Mouse (Mus musculus): Measurements from ENCODE around the gene Jade2. TPM values are rescaled to one million over a fixed set of nuclear protein-coding genes. Genes with fewer than 3 reads are reported as not detected.
A peak's percentile ranks its signal among the peaks of the same experiment; 100 is the strongest.

The Jade2 gene
- polyA plus RNA-seq, 1 experiment from 2014 or later: 0.21 TPM

DNA sequence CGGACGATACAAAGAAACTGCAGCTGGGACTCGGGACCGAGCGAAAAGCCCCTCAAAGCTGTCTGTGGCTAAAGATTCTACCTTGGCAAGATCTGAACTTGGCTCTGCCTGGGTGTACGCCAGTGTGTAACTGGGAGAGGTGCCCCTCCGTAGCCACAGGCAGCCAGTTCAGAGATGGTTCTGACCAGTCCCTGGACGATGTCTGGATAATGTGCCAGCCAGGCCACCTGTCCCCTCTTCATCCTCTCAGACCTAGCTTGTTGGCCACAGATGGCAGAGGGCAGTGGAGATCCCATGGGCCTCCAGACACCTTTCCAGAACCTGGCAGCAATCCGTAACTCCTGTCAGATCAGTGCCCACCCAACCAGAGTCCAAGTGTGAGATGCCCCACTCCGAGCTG lies 9.8 kb upstream of the Jade2 start:
- no peak overlapping the region for H3K27ac ChIP-seq (ENCODE audit: low read depth, low read length)
- no peak overlapping the region for H3K4me3 ChIP-seq (ENCODE audit: low read depth, low read length)
- H3K4me2 ChIP-seq: no peak overlapping the region
- H3K4me1 ChIP-seq (ENCODE audit: control insufficient read depth, insufficient read depth, low read length): no peaks in the 10 kb centered on the region
- ATAC-seq (replicated peaks; ENCODE audit: insufficient number of reproducible peaks, low FRiP score, low TSS enrichment): no peak
- H3K36me3 ChIP-seq (ENCODE audit: control insufficient read depth, insufficient read depth, low read length): no peaks in the 10 kb centered on the region
- WGBS (ENCODE audit: insufficient replicate concordance): 87% methylated on average over 10 of the region's 10 CpGs
- no peaks in the 10 kb centered on the region for H3K27me3 ChIP-seq (ENCODE audit: control insufficient read depth, insufficient read depth, low read length)
- H3K9ac ChIP-seq (ENCODE audit: low read depth, low read length): no peak overlapping the region
- H3K9me3 ChIP-seq (replicated peaks; ENCODE audit: control insufficient read depth, low read length): no peaks in the 10 kb centered on the region

DNA sequence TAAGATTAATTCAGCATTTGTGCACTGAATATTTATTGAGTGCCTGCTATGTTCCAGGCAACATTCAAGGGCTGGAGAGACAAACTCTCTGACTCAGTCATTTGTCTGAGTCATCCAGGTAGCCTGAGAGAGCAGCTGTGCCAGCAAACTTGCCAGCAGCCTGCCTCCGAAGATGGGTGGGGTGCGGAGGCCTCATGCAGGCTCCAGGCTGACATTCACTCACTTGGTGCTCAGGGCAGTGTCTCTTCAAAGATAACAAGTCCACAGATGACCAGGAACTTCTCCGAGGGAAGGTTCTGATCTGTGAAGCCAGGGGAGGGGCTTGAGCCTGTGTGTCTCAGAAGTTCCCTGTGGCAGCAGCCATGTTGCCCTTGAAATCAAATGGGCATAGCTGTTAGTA lies 8.6 kb upstream of the Jade2 start:
- H3K9ac ChIP-seq (ENCODE audit: low read depth, low read length): no peak overlapping the region
- no peaks in the 10 kb centered on the region for H3K27me3 ChIP-seq (ENCODE audit: control insufficient read depth, insufficient read depth, low read length)
- 47% methylated on average over 3 of the region's 3 CpGs for WGBS (ENCODE audit: insufficient replicate concordance)
- H3K4me1 ChIP-seq (ENCODE audit: control insufficient read depth, insufficient read depth, low read length): no peaks in the 10 kb centered on the region
- no peak for ATAC-seq (replicated peaks; ENCODE audit: insufficient number of reproducible peaks, low FRiP score, low TSS enrichment)
- H3K4me3 ChIP-seq (ENCODE audit: low read depth, low read length): no peak overlapping the region
- H3K27ac ChIP-seq (ENCODE audit: low read depth, low read length): no peak overlapping the region
- no peaks in the 10 kb centered on the region for H3K36me3 ChIP-seq (ENCODE audit: control insufficient read depth, insufficient read depth, low read length)
- H3K9me3 ChIP-seq (replicated peaks; ENCODE audit: control insufficient read depth, low read length): no peaks in the 10 kb centered on the region
- H3K4me2 ChIP-seq: no peak overlapping the region

GRCm38 (mm10) chr11:51860666-51861065 lies 3.2 kb upstream of the Jade2 start:
- no peaks in the 10 kb centered on the region for H3K36me3 ChIP-seq (ENCODE audit: control insufficient read depth, insufficient read depth, low read length)
- peaks cover 3% of the 10 kb centered on the region; the same call in 1 of the 2 replicates for H3K4me1 ChIP-seq (ENCODE audit: control insufficient read depth, insufficient read depth, low read length)
- H3K27ac ChIP-seq (ENCODE audit: low read depth, low read length): no peak overlapping the region
- no peak overlapping the region for H3K9ac ChIP-seq (ENCODE audit: low read depth, low read length)
- peaks cover 13% of the 10 kb centered on the region for H3K27me3 ChIP-seq (ENCODE audit: control insufficient read depth, insufficient read depth, low read length)
- no peak overlapping the region for H3K4me3 ChIP-seq (ENCODE audit: low read depth, low read length)
- 81% methylated on average over 8 of the region's 8 CpGs for WGBS (ENCODE audit: insufficient replicate concordance)
- H3K9me3 ChIP-seq (replicated peaks; ENCODE audit: control insufficient read depth, low read length): no peaks in the 10 kb centered on the region
- H3K4me2 ChIP-seq: no peak overlapping the region
- ATAC-seq (replicated peaks; ENCODE audit: insufficient number of reproducible peaks, low FRiP score, low TSS enrichment): no peak

DNA sequence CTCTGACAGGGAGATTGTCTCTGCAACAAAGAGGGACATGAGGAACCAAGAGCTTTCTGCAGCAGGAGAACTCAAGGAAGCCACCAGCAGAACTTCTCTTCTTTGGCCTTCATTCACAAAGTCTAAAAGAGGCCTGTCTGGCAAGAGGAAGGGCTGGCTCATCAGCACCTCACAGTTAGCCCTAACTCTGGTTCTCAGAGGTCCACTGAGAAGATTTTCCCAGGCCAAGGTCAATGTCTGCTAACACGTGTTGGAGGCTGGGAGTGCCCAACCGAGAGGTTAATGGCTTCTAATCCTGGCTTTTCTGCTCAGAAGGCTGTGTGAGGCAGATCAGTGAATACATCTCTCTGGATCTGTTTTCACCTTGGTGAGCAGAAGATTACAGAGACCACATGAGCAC lies 2.1 kb upstream of the Jade2 start:
- WGBS (ENCODE audit: insufficient replicate concordance): 16% methylated on average over 2 of the region's 2 CpGs
- Histone ChIP-seq H3K9me3 (replicated peaks; ENCODE audit: control insufficient read depth, low read length) (no peaks in the 10 kb centered on the region), H3K27ac (ENCODE audit: low read depth, low read length) (no peak overlapping the region), H3K4me2 (no peak overlapping the region), H3K4me1 (ENCODE audit: control insufficient read depth, insufficient read depth, low read length) (peaks cover 8% of the 10 kb centered on the region), H3K27me3 (ENCODE audit: control insufficient read depth, insufficient read depth, low read length) (peaks cover 13% of the 10 kb centered on the region), H3K4me3 (ENCODE audit: low read depth, low read length) (no peak overlapping the region), H3K9ac (ENCODE audit: low read depth, low read length) (no peak overlapping the region), H3K36me3 (ENCODE audit: control insufficient read depth, insufficient read depth, low read length) (no peaks in the 10 kb centered on the region)
- no peak for ATAC-seq (replicated peaks; ENCODE audit: insufficient number of reproducible peaks, low FRiP score, low TSS enrichment)

DNA sequence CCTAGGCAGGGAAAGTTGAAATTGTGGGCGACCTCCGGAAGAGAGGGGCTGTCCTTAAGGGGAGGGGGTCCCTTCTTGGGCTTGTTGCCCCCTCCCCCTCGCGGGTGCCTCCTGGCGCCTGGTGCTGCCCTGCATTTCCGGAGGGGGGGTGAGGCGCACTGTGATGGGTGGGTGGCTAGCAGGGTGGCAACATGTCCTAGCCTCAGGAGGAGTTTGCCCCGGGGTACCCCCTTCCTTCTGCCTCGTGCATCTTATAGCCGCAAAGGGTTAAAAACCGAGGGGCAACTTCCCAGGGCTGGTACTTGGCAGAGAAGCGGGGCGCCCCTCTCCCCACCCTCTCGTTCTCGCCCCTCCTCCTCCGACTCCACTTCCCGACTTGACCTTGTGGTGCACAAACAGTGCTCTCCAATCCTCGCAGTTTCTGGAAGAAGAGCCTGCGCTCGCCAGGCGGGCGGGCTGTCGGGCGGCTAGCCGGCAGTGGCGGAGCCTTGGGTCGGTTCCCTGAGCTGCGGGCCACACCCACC lies 1.1 kb upstream of the Jade2 start:
- Histone ChIP-seq H3K27me3 (ENCODE audit: control insufficient read depth, insufficient read depth, low read length) (peaks cover 13% of the 10 kb centered on the region), H3K36me3 (ENCODE audit: control insufficient read depth, insufficient read depth, low read length) (no peaks in the 10 kb centered on the region), H3K9ac (ENCODE audit: low read depth, low read length) (peak overlapping the region; percentile 40), H3K4me1 (ENCODE audit: control insufficient read depth, insufficient read depth, low read length) (peaks cover 8% of the 10 kb centered on the region), H3K27ac (ENCODE audit: low read depth, low read length) (0 out of 2 replicates have a peak overlapping the region, but pooled peaks have one; percentile 50), H3K4me2 (peak overlapping the region; percentile 92), H3K9me3 (replicated peaks; ENCODE audit: control insufficient read depth, low read length) (no peaks in the 10 kb centered on the region), H3K4me3 (ENCODE audit: low read depth, low read length) (peak overlapping the region; percentile 60)
- ATAC-seq (replicated peaks; ENCODE audit: insufficient number of reproducible peaks, low FRiP score, low TSS enrichment): no peak
- 0% methylated on average over 27 of the region's 28 CpGs for WGBS (ENCODE audit: insufficient replicate concordance)

GRCm38 (mm10) chr11:51857818-51858527 lies 520 bp upstream of the Jade2 start:
- under 1% methylated on average over 52 of the region's 52 CpGs for WGBS (ENCODE audit: insufficient replicate concordance)
- Histone ChIP-seq H3K4me1 (ENCODE audit: control insufficient read depth, insufficient read depth, low read length) (peaks cover 8% of the 10 kb centered on the region), H3K27ac (ENCODE audit: low read depth, low read length) (peak overlapping the region; percentile 50), H3K27me3 (ENCODE audit: control insufficient read depth, insufficient read depth, low read length) (peaks cover 13% of the 10 kb centered on the region), H3K9ac (ENCODE audit: low read depth, low read length) (peak overlapping the region; percentile 40), H3K9me3 (replicated peaks; ENCODE audit: control insufficient read depth, low read length) (no peaks in the 10 kb centered on the region), H3K4me2 (peak overlapping the region; percentile 92), H3K36me3 (ENCODE audit: control insufficient read depth, insufficient read depth, low read length) (no peaks in the 10 kb centered on the region), H3K4me3 (ENCODE audit: low read depth, low read length) (peak overlapping the region; percentile 60)
- no peak; the same call in 1 of the 2 replicates for ATAC-seq (replicated peaks; ENCODE audit: insufficient number of reproducible peaks, low FRiP score, low TSS enrichment)

DNA sequence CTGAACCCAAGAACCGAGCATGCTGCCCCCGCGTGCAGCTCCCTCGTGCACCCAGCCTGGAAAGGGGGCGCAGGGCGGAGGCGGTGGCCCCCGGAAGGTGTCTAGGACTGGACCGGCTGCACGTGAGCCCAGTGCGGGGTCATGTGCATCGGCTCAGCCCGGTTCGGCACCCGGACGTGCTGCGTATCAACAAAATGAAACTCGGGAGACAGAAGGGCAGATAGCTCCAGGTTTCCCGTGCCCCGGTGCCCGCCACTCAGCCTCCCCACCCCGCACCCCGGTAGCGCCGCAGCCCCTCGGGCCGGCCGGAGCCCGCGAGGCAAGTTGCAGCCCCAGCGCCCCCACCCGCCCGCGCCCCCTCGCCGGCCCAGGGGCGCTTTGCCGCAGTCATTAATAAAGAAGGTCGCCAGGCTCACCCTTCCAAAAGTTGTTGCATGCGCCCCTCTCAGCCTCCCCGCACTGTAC lies 805 bp downstream of the Jade2 start:
- Histone ChIP-seq H3K4me3 (ENCODE audit: low read depth, low read length) (peak overlapping the region; percentile 60), H3K9me3 (replicated peaks; ENCODE audit: control insufficient read depth, low read length) (no peaks in the 10 kb centered on the region), H3K36me3 (ENCODE audit: control insufficient read depth, insufficient read depth, low read length) (no peaks in the 10 kb centered on the region), H3K27me3 (ENCODE audit: control insufficient read depth, insufficient read depth, low read length) (peaks cover 13% of the 10 kb centered on the region), H3K4me2 (peak overlapping the region; percentile 92), H3K27ac (ENCODE audit: low read depth, low read length) (peak overlapping the region; percentile 50), H3K9ac (ENCODE audit: low read depth, low read length) (peak overlapping the region; percentile 40), H3K4me1 (ENCODE audit: control insufficient read depth, insufficient read depth, low read length) (peaks cover 8% of the 10 kb centered on the region)
- under 1% methylated on average over 34 of the region's 41 CpGs for WGBS (ENCODE audit: insufficient replicate concordance)
- ATAC-seq (replicated peaks; ENCODE audit: insufficient number of reproducible peaks, low FRiP score, low TSS enrichment): no peak

- Histone ChIP-seq H3K4me1 (ENCODE audit: control insufficient read depth, insufficient read depth, low read length) (peaks cover 8% of the 10 kb centered on the region), H3K27me3 (ENCODE audit: control insufficient read depth, insufficient read depth, low read length) (peaks cover 13% of the 10 kb centered on the region), H3K4me2 (peak overlapping the region; percentile 92), H3K9me3 (replicated peaks; ENCODE audit: control insufficient read depth, low read length) (no peaks in the 10 kb centered on the region), H3K4me3 (ENCODE audit: low read depth, low read length) (peak overlapping the region; percentile 60), H3K27ac (ENCODE audit: low read depth, low read length) (peak overlapping the region; percentile 64; the same call in 1 of the 2 replicates), H3K36me3 (ENCODE audit: control insufficient read depth, insufficient read depth, low read length) (no peaks in the 10 kb centered on the region), H3K9ac (ENCODE audit: low read depth, low read length) (peak overlapping the region; percentile 66)
- peak; percentile 31 for ATAC-seq (replicated peaks; ENCODE audit: insufficient number of reproducible peaks, low FRiP score, low TSS enrichment)
- under 1% methylated on average over 42 of the region's 47 CpGs for WGBS (ENCODE audit: insufficient replicate concordance)
Measured at GRCm38 (mm10) chr11:51855818-51856615, 1.4 kb downstream of the Jade2 start.

All from heart, embryonic 11.5 days (tissue).